Mouse (Mus musculus) liver, adult (tissue): ENCODE results near the gene Gm12845.

ENCODE experiments used
- GATA4 ChIP-seq: IDR thresholded peaks from 2 replicates; pipeline ENCODE4 v1.6.1; 2014; ENCODE audit warnings: mild to moderate bottlenecking, low read length; ENCODE audit not compliant: insufficient replicate concordance

The Gm12845 gene

DNA sequence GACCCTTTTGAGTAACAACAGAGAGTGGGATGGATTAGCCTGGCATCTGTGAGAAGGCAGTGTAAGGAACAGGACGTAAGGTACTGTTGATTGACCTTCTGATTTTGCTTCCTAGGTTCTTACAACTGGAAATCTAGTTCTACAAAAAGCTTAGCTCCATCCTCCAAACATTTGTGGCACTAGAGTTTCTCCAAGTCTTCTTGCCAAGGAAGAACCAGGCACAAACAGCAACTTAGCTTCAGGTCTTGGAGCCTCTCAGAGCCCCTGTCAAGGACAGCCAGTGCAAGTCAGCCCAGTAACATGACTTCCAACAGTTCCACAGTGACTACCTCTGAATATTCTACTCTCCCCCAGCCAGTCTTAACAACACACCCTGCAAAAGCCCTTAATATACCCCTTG, at the start of gene Gm12845:
Gm12845 (plus strand) TSS at position 301 of the 400 bp plus-strand sequence.
- TF ChIP-seq GATA4 = no peak

DNA sequence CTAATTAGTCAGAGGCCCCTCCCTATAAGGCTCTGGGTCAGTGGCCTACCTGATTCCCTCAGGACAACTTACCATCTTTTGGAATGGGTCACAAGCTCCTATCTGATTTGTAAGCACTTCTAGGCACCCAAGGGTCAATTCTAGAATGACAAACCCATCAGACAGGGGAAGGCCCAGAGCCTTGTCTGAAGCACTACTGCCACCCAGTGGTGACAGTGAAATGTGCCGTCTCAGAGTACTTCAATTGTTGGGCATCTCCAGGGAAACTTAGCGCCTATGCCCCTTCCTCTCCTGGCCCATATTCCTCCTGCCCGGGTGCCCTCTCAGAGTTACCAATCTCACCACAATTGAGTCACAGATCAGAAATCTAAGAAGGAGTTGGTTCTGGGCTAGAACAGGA, 47.3 kb upstream of the Gm12845 start:
- no peak for TF ChIP-seq GATA4

DNA sequence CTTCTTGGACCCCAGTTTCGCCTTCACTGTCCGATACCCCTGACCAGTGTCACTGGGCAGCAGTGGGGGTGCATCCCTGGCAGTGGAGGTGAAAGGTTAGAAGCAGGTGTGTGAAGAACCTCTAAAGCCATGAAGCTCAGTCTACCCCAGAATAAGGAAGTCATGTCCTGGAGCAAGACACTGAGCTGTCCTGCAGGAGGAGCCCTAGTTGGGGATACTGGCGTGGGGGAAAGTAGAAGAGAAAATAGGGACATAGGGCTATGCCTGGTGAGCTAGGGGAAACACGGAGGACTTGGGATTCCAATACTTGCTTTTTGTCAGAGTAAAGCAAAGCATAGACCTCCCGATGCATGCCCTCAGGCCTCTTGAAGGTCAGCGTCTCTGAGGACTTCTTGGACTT, 43.2 kb upstream of the Gm12845 start:
- no peak for TF ChIP-seq GATA4

GRCm38 (mm10) chr4:117681931-117682461, 42.2 kb upstream of the Gm12845 start, which contains the start of gene Dmap1:
TSS of gene Dmap1 (minus strand) at chr4:117682273.
- peak; percentile 29; the same call in 1 of the 2 replicates for TF ChIP-seq GATA4

DNA sequence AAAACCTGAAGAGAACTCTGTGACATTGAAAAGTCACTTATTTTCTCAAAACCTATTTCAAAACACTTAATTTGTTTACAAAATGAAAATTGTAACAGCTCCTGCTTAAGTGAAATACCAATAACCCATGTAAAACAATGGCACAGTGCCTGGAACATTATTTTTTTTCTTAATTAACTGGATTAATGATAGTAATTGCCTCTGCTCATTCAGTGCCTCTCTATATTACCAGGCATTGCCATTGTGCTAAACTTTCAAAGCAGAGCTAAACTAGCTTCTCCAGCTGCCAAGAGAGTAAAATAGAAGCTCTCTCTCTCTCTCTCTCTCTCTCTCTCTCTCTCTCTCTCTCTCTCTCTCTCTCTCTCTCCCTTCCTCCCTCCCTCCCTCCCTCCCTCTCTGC, 41.7 kb upstream of the Gm12845 start:
- no peak for TF ChIP-seq GATA4

- no peak for TF ChIP-seq GATA4
Observed at GRCm38 (mm10) chr4:117683048-117683768, 41.0 kb upstream of the Gm12845 start.

DNA sequence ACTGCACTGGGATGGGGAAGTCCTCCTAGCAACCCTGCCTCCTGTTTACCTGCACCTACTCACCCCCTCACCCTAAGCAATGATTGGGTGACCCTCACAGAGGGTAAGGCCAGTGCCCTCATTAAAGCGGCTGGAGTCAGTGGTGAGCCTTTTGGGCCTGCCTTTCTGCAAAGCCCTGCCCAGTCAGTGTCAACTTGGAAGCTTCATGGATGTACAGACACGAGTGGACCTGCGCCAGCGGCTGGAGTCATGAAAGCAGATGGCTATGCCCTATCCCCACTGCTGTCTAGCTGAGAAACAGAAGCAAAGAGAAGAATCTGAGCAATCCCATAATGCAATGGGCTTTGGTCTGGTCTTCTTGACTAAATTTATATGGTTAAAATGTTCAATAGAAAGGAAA, 37.9 kb upstream of the Gm12845 start:
- TF ChIP-seq GATA4 = no peak

DNA sequence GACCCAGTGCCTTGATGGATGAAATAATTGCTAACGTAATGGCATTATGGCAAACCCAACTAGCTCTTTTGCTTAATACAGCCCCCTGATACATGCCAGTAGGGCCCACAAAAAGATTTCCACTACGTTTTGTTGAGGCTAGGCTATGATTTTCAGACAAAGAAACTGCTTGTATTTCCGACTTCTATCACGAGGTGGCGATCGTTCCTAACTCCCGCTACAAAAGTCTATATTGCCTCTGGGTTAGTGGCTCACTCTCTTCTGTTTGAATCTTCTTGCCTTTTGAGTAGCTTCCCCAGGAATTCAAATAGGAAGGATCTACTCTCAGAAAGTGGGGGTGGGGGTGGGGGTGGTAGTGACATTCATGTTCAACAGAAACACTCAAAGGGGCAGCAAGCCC, 18.9 kb upstream of the Gm12845 start:
- no peak for TF ChIP-seq GATA4

GRCm38 (mm10) chr4:117708780-117709550, 15.2 kb upstream of the Gm12845 start:
- TF ChIP-seq GATA4 = no peak

DNA sequence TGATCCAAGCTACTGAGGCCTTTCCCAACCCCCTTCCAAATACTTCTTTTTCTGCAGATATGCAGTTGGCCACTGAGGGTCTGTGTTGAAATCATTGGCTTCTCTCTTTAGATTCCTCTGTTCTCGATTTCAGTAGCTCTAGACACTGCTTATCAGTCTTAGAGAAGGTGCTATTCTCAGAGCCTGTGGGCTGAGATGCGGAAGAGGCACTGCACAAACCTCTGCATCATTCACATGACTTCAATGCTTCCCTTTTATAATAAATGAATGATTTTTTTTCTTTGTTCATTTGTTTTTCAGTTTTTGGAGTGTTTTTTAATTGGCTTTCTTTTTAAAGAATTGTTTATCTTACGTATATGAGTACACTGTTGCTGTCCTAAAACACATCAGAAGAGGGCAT, 11.9 kb upstream of the Gm12845 start:
- no peak for TF ChIP-seq GATA4

GRCm38 (mm10) chr4:117713303-117714098, 10.7 kb upstream of the Gm12845 start:
- no peak for TF ChIP-seq GATA4

- no peak for TF ChIP-seq GATA4
Observed at GRCm38 (mm10) chr4:117731926-117732325, 7.7 kb downstream of the Gm12845 start.

- no peak for TF ChIP-seq GATA4
Observed at GRCm38 (mm10) chr4:117737559-117737958, 13.3 kb downstream of the Gm12845 start.

GRCm38 (mm10) chr4:117760151-117760550, 35.9 kb downstream of the Gm12845 start:
- TF ChIP-seq GATA4 = no peak

GRCm38 (mm10) chr4:117765416-117765815, 41.2 kb downstream of the Gm12845 start, which contains the start of gene Klf17:
TSS of gene Klf17 (minus strand) at chr4:117765648.
- no peak for TF ChIP-seq GATA4
